Mouse (Mus musculus) midbrain, embryonic 10.5 days (tissue): ENCODE measurements at regions not wholly inside any gene's neighbourhood (a gene's known extent, or its start where the extent isn't known, plus 50 kb on each side); places are given as distances from the start of the nearest gene placed in this dataset.

Experiments
- DNase-seq: peaks from one replicate; pipeline ENCODE4 v3.0.0-alpha.2; 2017; ENCODE audit warnings: low spot score
- H3K27ac ChIP-seq: fragments of 300-500 bp; sonication (generic); replicated peaks from 2 replicates; pipeline ENCODE4 v1.5.1; 2016; ENCODE audit warnings: mild to moderate bottlenecking
- H3K27me3 ChIP-seq: fragments of 300-500 bp; sonication (generic); 2 replicates; pipeline ENCODE4 v1.6.1; 2016; ENCODE audit warnings: low read depth, mild to moderate bottlenecking; ENCODE audit not compliant: poor library complexity, severe bottlenecking
- H3K36me3 ChIP-seq: fragments of 300-500 bp; sonication (generic); 2 replicates; pipeline ENCODE4 v1.6.1; 2016; ENCODE audit warnings: mild to moderate bottlenecking, moderate library complexity
- H3K4me1 ChIP-seq: fragments of 300-500 bp; sonication (generic); 2 replicates; pipeline ENCODE4 v1.6.1; 2016
- H3K4me3 ChIP-seq: fragments of 300-500 bp; sonication (generic); 2 replicates; pipeline ENCODE4 v1.5.1; 2016; ENCODE audit warnings: mild to moderate bottlenecking, moderate library complexity
- H3K9me3 ChIP-seq: fragments of 300-500 bp; sonication (generic); replicated peaks from 2 replicates; pipeline ENCODE4 v1.6.1; 2016; ENCODE audit warnings: mild to moderate bottlenecking
- WGBS: fragments of 180-500 bp; shearing (Covaris S2); methylation state at CpG from one replicate; pipeline ENCODE4 v1.1.7; 2016; 5-methylcytosine and 5-hydroxymethylcytosine counted together

- Histone ChIP-seq H3K27ac (no peak overlapping the region), H3K27me3 (no peaks in the 10 kb centered on the region), H3K9me3 (no peaks in the 10 kb centered on the region), H3K4me1 (peaks cover 4% of the 10 kb centered on the region; the same call in 1 of the 2 replicates), H3K36me3 (no peaks in the 10 kb centered on the region), H3K4me3 (no peak overlapping the region)
- DNase-seq, result no peak
- 92% methylated on average over 4 of the region's 4 CpGs for WGBS
Measured at GRCm38 (mm10) chr19:26339120-26339519, 265.7 kb upstream of the Smarca2 start.

- WGBS, result 37% methylated on average over 3 of the region's 3 CpGs
- DNase-seq, result no peak
Measured at GRCm38 (mm10) chr19:26340155-26340554, 264.7 kb upstream of the Smarca2 start.

GRCm38 (mm10) chr19:26355054-26355453, 249.8 kb upstream of the Smarca2 start:
- WGBS, result 95% methylated on average over 7 of the region's 7 CpGs
- no peaks in the 10 kb centered on the region for H3K4me1 ChIP-seq
- no peak overlapping the region for H3K4me3 ChIP-seq
- no peak for DNase-seq
- H3K27ac ChIP-seq, result no peak overlapping the region
- H3K9me3 ChIP-seq, result no peaks in the 10 kb centered on the region
- H3K36me3 ChIP-seq, result no peaks in the 10 kb centered on the region
- H3K27me3 ChIP-seq, result no peaks in the 10 kb centered on the region

More at GRCm38 (mm10) chr19:26340155-26340554, 264.7 kb upstream of the Smarca2 start:
- no peak overlapping the region for H3K4me3 ChIP-seq
- no peaks in the 10 kb centered on the region for H3K9me3 ChIP-seq
- peaks cover 6% of the 10 kb centered on the region; the same call in 1 of the 2 replicates for H3K4me1 ChIP-seq
- H3K27me3 ChIP-seq, result no peaks in the 10 kb centered on the region
- H3K27ac ChIP-seq, result no peak overlapping the region
- no peaks in the 10 kb centered on the region for H3K36me3 ChIP-seq

GRCm38 (mm10) chr19:26383961-26384381, 220.9 kb upstream of the Smarca2 start:
- 92% methylated on average over 4 of the region's 4 CpGs for WGBS

GRCm38 (mm10) chr19:26386075-26386474, 218.8 kb upstream of the Smarca2 start:
- no peaks in the 10 kb centered on the region for H3K4me1 ChIP-seq
- no peaks in the 10 kb centered on the region for H3K36me3 ChIP-seq
- H3K9me3 ChIP-seq, result no peaks in the 10 kb centered on the region
- H3K27me3 ChIP-seq, result no peaks in the 10 kb centered on the region
- DNase-seq, result no peak
- no peak overlapping the region for H3K4me3 ChIP-seq
- no peak overlapping the region for H3K27ac ChIP-seq

More at GRCm38 (mm10) chr19:26383961-26384381, 220.9 kb upstream of the Smarca2 start:
- H3K27ac ChIP-seq, result no peak overlapping the region
- no peaks in the 10 kb centered on the region for H3K36me3 ChIP-seq
- no peaks in the 10 kb centered on the region for H3K9me3 ChIP-seq
- no peak for DNase-seq
- H3K27me3 ChIP-seq, result no peaks in the 10 kb centered on the region
- H3K4me1 ChIP-seq, result no peaks in the 10 kb centered on the region
- no peak overlapping the region for H3K4me3 ChIP-seq

GRCm38 (mm10) chr19:26412684-26413083, 192.2 kb upstream of the Smarca2 start:
- WGBS, result 82% methylated on average over 2 of the region's 2 CpGs
- no peaks in the 10 kb centered on the region for H3K27me3 ChIP-seq
- no peak overlapping the region for H3K4me3 ChIP-seq
- no peaks in the 10 kb centered on the region for H3K4me1 ChIP-seq
- no peak overlapping the region for H3K27ac ChIP-seq
- H3K36me3 ChIP-seq, result no peaks in the 10 kb centered on the region
- no peak for DNase-seq
- H3K9me3 ChIP-seq, result no peaks in the 10 kb centered on the region

GRCm38 (mm10) chr19:26414476-26415024, 190.3 kb upstream of the Smarca2 start:
- no peak overlapping the region for H3K4me3 ChIP-seq
- H3K4me1 ChIP-seq, result no peaks in the 10 kb centered on the region
- no peak for DNase-seq
- H3K9me3 ChIP-seq, result no peaks in the 10 kb centered on the region
- H3K27ac ChIP-seq, result no peak overlapping the region
- H3K27me3 ChIP-seq, result no peaks in the 10 kb centered on the region
- 85% methylated on average over 6 of the region's 6 CpGs for WGBS
- H3K36me3 ChIP-seq, result no peaks in the 10 kb centered on the region

GRCm38 (mm10) chr19:26419781-26420180, 185.1 kb upstream of the Smarca2 start:
- 86% methylated on average over 2 of the region's 2 CpGs for WGBS

GRCm38 (mm10) chr19:26439163-26439562, 165.7 kb upstream of the Smarca2 start:
- 90% methylated on average over 2 of the region's 2 CpGs for WGBS
- H3K36me3 ChIP-seq, result no peaks in the 10 kb centered on the region
- H3K9me3 ChIP-seq, result no peaks in the 10 kb centered on the region
- no peak overlapping the region for H3K4me3 ChIP-seq
- H3K27ac ChIP-seq, result no peak overlapping the region
- H3K27me3 ChIP-seq, result no peaks in the 10 kb centered on the region
- no peaks in the 10 kb centered on the region for H3K4me1 ChIP-seq
- DNase-seq, result no peak

More at GRCm38 (mm10) chr19:26419781-26420180, 185.1 kb upstream of the Smarca2 start:
- no peak for DNase-seq
- H3K9me3 ChIP-seq, result no peaks in the 10 kb centered on the region
- H3K4me1 ChIP-seq, result no peaks in the 10 kb centered on the region
- H3K4me3 ChIP-seq, result no peak overlapping the region
- H3K27ac ChIP-seq, result no peak overlapping the region
- no peaks in the 10 kb centered on the region for H3K36me3 ChIP-seq
- no peaks in the 10 kb centered on the region for H3K27me3 ChIP-seq

- no peaks in the 10 kb centered on the region for H3K36me3 ChIP-seq
- H3K27ac ChIP-seq, result no peak overlapping the region
- no peaks in the 10 kb centered on the region for H3K27me3 ChIP-seq
- no peak overlapping the region for H3K4me3 ChIP-seq
- WGBS, result 81% methylated on average over 4 of the region's 4 CpGs
- DNase-seq, result no peak
- no peaks in the 10 kb centered on the region for H3K9me3 ChIP-seq
- H3K4me1 ChIP-seq, result no peaks in the 10 kb centered on the region
Measured at GRCm38 (mm10) chr19:26445309-26445708, 159.5 kb upstream of the Smarca2 start.

- WGBS, result 90% methylated on average over 7 of the region's 7 CpGs
- H3K27ac ChIP-seq, result no peak overlapping the region
- H3K9me3 ChIP-seq, result no peaks in the 10 kb centered on the region
- no peak for DNase-seq
- H3K4me3 ChIP-seq, result no peak overlapping the region
- H3K27me3 ChIP-seq, result no peaks in the 10 kb centered on the region
- no peaks in the 10 kb centered on the region for H3K36me3 ChIP-seq
- H3K4me1 ChIP-seq, result no peaks in the 10 kb centered on the region
Measured at GRCm38 (mm10) chr19:26447427-26448023, 157.3 kb upstream of the Smarca2 start.

- 56% methylated on average over 4 of the region's 4 CpGs for WGBS
- no peaks in the 10 kb centered on the region for H3K9me3 ChIP-seq
- no peak for DNase-seq
- H3K27me3 ChIP-seq, result no peaks in the 10 kb centered on the region
- peaks cover 3% of the 10 kb centered on the region; the same call in 1 of the 2 replicates for H3K4me1 ChIP-seq
- no peaks in the 10 kb centered on the region for H3K36me3 ChIP-seq
- no peak overlapping the region for H3K4me3 ChIP-seq
- H3K27ac ChIP-seq, result no peak overlapping the region
Measured at GRCm38 (mm10) chr19:26461712-26462111, 143.1 kb upstream of the Smarca2 start.

GRCm38 (mm10) chr19:26465228-26465627, 139.6 kb upstream of the Smarca2 start:
- peaks cover 15% of the 10 kb centered on the region for H3K4me1 ChIP-seq
- no peaks in the 10 kb centered on the region for H3K36me3 ChIP-seq
- no peaks in the 10 kb centered on the region for H3K9me3 ChIP-seq
- no peak for DNase-seq
- H3K27ac ChIP-seq, result no peak overlapping the region
- 50% methylated on average over 2 of the region's 2 CpGs for WGBS
- no peaks in the 10 kb centered on the region for H3K27me3 ChIP-seq
- H3K4me3 ChIP-seq, result no peak overlapping the region
